Mouse (Mus musculus) erythroid progenitor cell, adult 5-6 weeks (primary cell): ENCODE results near the gene Fam104a. TPM values are rescaled to one million over a fixed set of nuclear protein-coding genes. Genes with fewer than 3 reads are reported as not detected.

ENCODE experiments used
- ATAC-seq: replicated peaks from 2 replicates; pipeline ENCODE4 v1.8.0; 2016; ENCODE audit warnings: moderate number of reproducible peaks, mild to moderate bottlenecking, moderate TSS enrichment, inconsistent platforms; ENCODE audit not compliant: poor library complexity, low FRiP score, severe bottlenecking
- total RNA-seq, 2 experiments: library from RNA; stranded (forward) in 1 of 2; stranded (reverse) in 1 of 2; fragments of 150-400 nt in 1 of 2; fragments of 186-747, 209-891 nt in 1 of 2; gene quantifications; 2 replicates each; pipeline versions ENCODE4 v1.2.3 to v1.2.4; 2015 to 2017; ENCODE audit warnings: low replicate concordance in 2 of 2

The Fam104a gene
- total RNA-seq, 2 experiments from 2014 or later = 21.4 to 24.3 TPM

- ATAC-seq = peak; percentile 65
Measured at GRCm38 (mm10) chr11:113648152-113648551, 35.8 kb downstream of the Fam104a start.

DNA sequence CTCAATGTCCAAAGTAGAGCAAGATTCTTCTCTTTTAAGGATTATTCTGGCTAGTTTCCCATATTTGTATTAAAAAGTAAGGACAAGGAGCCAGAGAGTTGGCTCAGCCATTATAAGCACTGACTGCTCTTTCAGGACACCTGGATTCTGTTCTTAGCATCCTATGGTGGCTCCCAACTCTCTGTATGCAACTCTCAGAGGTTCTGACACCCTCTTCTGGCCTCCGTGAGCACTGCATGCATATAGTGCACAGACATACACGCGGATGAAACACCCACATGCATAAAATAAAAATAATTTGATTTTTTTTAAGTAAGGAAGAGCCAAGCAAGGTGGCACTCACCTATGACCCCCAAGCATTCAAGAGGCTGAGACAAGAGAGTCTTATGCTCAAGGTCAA, 38.8 kb downstream of the Fam104a start:
- ATAC-seq = no peak

GRCm38 (mm10) chr11:113638680-113639079, 45.3 kb downstream of the Fam104a start:
- no peak for ATAC-seq

GRCm38 (mm10) chr11:113634699-113635121, 49.2 kb downstream of the Fam104a start:
- ATAC-seq = no peak

DNA sequence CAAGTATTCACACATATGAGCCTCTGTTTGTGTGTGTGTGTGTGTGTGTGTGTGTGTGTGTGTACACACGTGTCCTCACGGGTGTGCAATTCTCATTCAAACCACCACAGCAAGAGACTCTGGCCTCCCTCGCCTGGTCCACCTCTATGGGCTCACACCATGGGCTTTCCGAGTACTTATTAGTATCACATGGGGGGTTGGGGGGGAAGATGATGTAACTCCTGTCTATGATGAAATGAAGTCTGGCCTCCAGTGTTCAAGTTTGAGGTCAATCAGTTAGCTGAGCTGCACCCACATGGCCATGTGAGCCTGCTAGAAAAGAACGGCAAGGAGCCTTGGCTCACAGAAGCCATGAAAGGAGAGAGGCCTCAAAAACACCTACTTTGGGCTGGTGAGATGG, 50.6 kb downstream of the Fam104a start:
- no peak for ATAC-seq

DNA sequence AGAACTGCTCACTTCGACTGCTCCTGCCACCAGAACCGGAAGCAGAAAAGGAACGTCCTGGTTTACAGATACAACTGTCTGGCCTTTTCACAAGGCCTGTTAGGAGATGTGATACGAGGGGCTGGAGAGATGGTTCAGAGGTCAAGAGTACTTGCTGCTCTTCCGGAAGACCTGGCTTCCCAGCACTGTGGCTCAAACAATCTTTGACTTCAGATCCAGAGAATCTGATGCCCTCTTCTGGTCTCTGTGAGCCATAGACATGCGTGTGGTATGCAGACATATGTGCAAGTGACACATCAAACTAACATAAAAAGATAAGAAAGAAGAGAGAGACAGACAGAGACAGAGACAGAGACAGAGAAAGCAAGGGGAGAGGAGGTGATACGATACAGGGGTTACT, 51.7 kb downstream of the Fam104a start:
- ATAC-seq = no peak

DNA sequence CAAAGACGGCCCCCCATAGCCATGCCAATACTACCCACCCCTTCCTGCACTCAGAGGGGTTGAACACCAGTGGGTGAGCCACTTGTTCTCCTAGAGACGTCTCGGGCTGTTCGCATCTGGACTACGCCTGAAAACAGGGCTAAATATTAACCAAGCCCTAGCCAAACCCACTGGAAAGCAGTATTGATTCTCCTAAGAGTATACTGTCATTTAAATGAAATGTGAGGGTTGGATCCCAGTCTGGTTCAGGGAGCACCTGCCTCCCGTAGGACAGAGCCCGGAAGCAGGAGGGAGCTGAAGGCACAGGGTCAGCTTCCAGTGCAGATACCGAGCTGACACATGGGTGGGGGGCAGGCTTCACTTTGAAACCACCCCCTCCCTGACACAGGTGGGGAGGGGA, 52.1 kb downstream of the Fam104a start:
- no peak for ATAC-seq

DNA sequence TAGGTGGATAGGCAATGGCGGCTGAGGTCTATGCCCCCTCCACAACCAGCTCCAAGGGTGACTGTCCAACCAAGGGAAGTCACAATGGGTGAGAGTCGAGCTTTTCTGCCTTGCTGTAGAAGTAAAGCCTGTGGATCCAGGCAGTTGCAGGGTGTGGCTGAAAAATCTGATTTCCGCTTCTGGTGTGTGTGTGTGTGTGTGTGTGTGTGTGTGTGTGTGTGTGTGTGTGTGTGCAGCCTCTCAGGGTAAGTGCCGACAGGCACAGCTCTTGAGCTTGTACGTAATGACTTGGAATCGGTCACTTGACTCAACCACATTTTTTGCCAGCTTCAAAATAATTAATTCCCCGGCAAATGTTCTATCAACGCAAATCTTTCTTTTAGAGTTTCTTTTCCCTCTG, 52.7 kb downstream of the Fam104a start:
- no peak for ATAC-seq

DNA sequence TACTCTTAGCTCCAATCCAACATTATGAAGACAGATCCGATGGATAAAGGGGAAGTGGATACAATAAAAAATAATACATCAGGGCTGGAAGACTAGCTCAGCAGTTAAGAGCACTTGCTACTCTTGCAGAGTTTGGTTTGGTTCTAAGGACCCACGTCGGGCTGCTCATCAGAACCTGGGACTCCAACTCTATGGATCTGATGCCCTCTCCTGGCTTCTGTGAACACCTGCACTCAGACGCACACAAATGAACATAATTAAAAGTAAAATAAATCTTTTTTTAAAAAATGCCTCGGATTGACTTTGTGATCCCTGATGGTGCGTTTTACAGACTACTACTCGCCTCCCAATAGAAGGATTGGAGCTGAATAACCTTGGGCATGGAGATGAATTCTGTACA, 53.3 kb downstream of the Fam104a start:
- ATAC-seq = no peak

DNA sequence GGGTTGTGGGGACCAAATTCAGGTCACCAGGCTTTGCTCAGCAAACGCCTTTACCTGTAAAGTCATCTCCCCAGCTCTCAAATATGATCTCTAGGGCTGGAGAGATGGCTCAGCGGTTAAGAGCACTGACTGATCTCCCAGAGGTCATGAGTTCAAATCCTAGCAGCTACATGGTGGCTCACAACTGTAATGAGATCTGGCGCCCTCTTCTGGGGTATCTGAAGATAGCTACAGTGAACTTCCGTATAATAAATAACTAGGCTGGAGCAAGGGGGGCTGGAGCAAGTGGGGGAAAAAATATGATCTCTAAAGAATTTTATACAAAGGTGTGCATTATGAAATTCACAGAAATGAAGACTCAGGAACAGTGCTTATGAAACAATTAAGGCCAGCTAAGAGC, 56.2 kb downstream of the Fam104a start:
- no peak for ATAC-seq

DNA sequence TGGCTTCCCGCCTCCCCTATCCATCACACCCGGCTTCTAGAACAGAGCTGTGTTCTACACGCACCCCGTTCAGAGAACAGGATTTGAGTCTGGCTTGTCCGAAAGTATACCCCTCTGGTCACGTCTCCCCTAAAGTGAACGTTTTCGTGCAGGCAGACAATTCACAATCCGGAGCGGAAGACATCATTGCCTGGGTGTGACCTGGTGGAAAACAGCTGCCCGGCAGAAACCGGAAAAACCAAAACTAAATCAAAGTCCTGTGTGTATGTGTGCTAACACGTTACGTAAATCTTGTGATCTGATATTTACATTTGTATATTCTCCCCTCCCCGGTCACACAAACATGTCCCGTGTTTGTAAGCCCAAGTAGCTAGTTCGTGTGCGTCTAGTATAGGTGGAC, 58.5 kb downstream of the Fam104a start:
- no peak for ATAC-seq

DNA sequence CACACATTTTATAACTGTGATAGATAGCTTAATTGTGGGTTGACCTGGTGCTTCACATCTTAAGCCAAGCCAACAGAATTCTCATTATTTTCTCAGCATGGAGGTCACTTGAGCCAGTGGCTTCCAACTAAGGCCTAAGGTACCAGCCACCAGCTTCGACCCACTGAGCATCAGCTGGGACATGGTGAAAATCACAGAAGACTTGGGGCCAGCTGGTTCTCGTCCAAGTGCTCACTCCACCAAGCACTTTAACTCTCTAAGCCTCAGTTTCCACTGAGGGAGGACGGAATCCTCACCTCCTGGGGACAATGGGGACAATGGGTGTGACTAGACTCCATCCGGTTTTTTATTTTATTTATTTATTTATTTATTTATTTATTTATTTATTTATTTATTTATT, 61.9 kb downstream of the Fam104a start:
- no peak for ATAC-seq

DNA sequence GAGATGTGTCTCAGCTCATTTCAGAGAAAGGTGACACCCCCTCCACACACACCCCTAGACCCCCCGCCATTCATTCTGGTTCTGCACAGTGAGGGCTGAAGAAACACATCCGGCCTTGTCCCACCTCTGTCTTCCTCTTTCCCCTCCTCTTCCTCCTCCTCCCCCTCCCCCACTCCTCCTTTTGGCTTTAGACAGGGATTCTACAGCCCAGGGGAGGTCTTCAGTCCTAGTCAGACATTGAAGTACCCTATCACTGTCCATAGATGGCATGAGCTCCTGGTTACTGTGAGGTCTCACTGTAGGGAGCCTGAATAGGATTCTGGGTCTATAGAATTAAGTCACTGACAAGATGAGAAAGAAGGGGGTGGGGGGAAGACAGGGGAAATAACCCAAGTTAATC, 63.0 kb downstream of the Fam104a start:
- ATAC-seq = no peak

DNA sequence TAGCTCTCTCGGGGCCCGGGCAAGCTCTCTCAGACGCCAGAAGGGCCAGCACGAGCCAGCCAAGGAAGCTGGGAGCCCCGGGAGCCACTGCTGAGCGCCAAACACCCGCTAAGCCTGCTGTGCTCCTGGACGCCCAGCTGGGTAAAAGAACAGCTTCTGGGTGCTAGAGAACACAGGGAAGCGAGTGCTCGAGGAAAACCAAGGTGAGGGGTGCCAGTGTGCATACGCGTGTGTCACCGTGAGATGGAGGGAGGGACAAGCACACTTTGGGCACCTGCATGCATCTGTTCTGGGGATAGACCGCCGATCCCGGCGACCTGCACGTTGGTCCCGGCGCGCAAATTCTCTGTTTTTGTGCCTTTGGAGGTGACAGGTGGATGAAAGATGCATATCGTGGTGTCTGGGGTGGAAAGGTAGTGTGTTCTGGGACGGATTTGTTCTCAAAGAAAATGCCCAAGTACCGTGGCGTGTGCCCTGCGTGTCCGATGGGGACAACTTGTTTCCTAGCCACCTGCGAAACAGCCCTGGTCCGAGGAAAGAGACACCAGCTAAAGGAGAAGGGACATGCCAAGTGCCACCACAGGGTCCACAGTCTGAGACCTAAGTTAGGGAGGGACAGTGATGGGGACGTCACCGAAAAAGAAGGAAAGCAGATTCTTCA, 64.4 kb downstream of the Fam104a start:
- no peak for ATAC-seq

GRCm38 (mm10) chr11:113618672-113619419, 65.1 kb downstream of the Fam104a start, which contains the start of gene Sstr2:
TSS of gene Sstr2 (plus strand) at chr11:113619342.
- no peak for ATAC-seq

DNA sequence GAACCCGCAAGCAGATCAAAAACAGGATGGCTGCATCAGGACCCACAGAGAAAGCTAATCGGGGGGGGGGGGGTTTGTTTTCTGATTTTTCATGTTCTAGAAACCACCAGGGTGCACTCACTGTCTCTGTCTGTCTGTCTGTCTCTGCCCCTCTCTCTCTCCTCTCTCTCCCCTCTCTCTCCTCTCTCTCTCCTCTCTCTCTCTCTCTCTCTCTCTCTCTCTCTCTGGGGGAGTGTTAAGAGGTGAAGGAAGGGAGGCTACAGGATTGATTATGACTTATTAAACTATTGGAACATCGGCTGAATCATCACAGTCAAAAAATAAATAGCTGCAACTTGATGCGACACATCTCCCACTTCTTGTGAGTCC, 65.7 kb downstream of the Fam104a start:
- ATAC-seq = no peak

GRCm38 (mm10) chr11:113617132-113617911, 66.6 kb downstream of the Fam104a start:
- no peak for ATAC-seq

- ATAC-seq = no peak
Measured at GRCm38 (mm10) chr11:113614476-113614875, 69.5 kb downstream of the Fam104a start.

GRCm38 (mm10) chr11:113611664-113612611, 72.0 kb downstream of the Fam104a start:
- no peak for ATAC-seq
